Comparison of ENCODE assay signal across 10 mouse cellular contexts in genomic region chr1:162361978-162362377, GRCm38 (mm10).
A peak's percentile ranks its signal among the peaks of the same experiment; 100 is the strongest.
DNase-seq lines count a peak whose midpoint lies in the region; ATAC-seq and TF ChIP-seq lines count a peak whose summit lies in the region.
"Had no signal": no experiment of that assay in that cellular context is flagged by ENCODE, and none has a peak within 500 bp of the region (broad histone marks: within the 10 kb centered on the region; RNA-seq: fewer than 3 reads in every experiment).

No protein-coding gene starts in this region.

- H3K36me3 ChIP-seq in limb, embryonic 14.5 days (ENCODE audit: control insufficient read depth, insufficient read depth, low read length), result no peaks in the 10 kb centered on the region
- no peaks in the 10 kb centered on the region for H3K36me3 ChIP-seq in limb, embryonic 10.5 days

- no peak overlapping the region for H3K4me3 ChIP-seq in limb, embryonic 14.5 days (replicated peaks; ENCODE audit: low read length)
- H3K4me3 ChIP-seq in limb, embryonic 10.5 days, result no peak overlapping the region
- H3K4me3 ChIP-seq: myocyte had no signal

- 41% methylated on average over 5 of the region's 5 CpGs for WGBS in limb, embryonic 14.5 days
- WGBS in limb, embryonic 10.5 days, result 84% methylated on average over 5 of the region's 5 CpGs

- H3K27me3 ChIP-seq in limb, embryonic 14.5 days (ENCODE audit: control insufficient read depth, insufficient read depth, low read length), result no peaks in the 10 kb centered on the region
- H3K27me3 ChIP-seq in limb, embryonic 10.5 days (ENCODE audit: low read depth, poor library complexity, severe bottlenecking), result no peaks in the 10 kb centered on the region
- H3K27me3 ChIP-seq: CH12.LX had no signal

- H3K4me2 ChIP-seq in limb, embryonic 14.5 days (replicated peaks; ENCODE audit: low read depth, low read length, severe bottlenecking), result no peak overlapping the region

- no peak for ATAC-seq in limb, embryonic 14.5 days (ENCODE audit: low FRiP score, low read depth)
- ATAC-seq in megakaryocyte-erythroid progenitor cell, adult 5-6 weeks (replicated peaks; ENCODE audit: low FRiP score, low TSS enrichment, poor library complexity, severe bottlenecking), result peak; percentile 33; the same call in 1 of the 2 replicates
- no peak for ATAC-seq in monocyte, adult 5-6 weeks (replicated peaks; ENCODE audit: insufficient number of reproducible peaks, low FRiP score, low TSS enrichment, poor library complexity, severe bottlenecking)

- H3K9me3 ChIP-seq in limb, embryonic 14.5 days (ENCODE audit: control insufficient read depth, low read length), result no peaks in the 10 kb centered on the region
- H3K9me3 ChIP-seq in limb, embryonic 10.5 days (replicated peaks), result no peaks in the 10 kb centered on the region

- no peak overlapping the region for H3K9ac ChIP-seq in limb, embryonic 14.5 days (ENCODE audit: low read depth, low read length, severe bottlenecking)

- peak; percentile 12 to 22 for DNase-seq in heart, adult 18-20 months
- DNase-seq in heart, adult 11 months, result no peak
- DNase-seq in limb, embryonic 14.5 days (ENCODE audit: low spot score), result peak; percentile 37
- DNase-seq in limb, embryonic 10.5 days (ENCODE audit: low spot score), result no peak
- DNase-seq in cerebellum, postnatal 14 days, result peak; percentile 73 to 80
- DNase-seq in embryo, embryonic 11 days, result no peak

- no peak overlapping the region for H3K27ac ChIP-seq in limb, embryonic 14.5 days (replicated peaks; ENCODE audit: low read depth, low read length)
- H3K27ac ChIP-seq in limb, embryonic 10.5 days, result no peak overlapping the region

- TF ChIP-seq POLR2A in limb, embryonic 14.5 days (IDR thresholded peaks at IDR 0.05; ENCODE audit: borderline replicate concordance, extremely low read depth, insufficient read depth, insufficient read length), result no peak

- peaks cover 16% of the 10 kb centered on the region for H3K4me1 ChIP-seq in limb, embryonic 14.5 days (ENCODE audit: control insufficient read depth, insufficient read depth, low read length)
- H3K4me1 ChIP-seq in limb, embryonic 10.5 days, result peaks cover 14% of the 10 kb centered on the region

Comparison
In these comparisons a context has a peak if more than half of its experiments do, and no peak if none do; other contexts are left out.
1. DNase-seq: peak in heart, adult 18-20 months (2 of 2), limb, embryonic 14.5 days (single experiment) and cerebellum, postnatal 14 days (2 of 2); none in heart, adult 11 months (single experiment), limb, embryonic 10.5 days (single experiment) and embryo, embryonic 11 days (single experiment).